Mouse (Mus musculus) layer of hippocampus, adult 9-10 months (tissue): ENCODE measurements at regions not wholly inside any gene's neighbourhood (a gene's known extent, or its start where the extent isn't known, plus 50 kb on each side); places are given as distances from the start of the nearest gene placed in this dataset.
"Not testable (repeated sequence)": the region's sequence is repeated elsewhere in the genome, so short reads cannot be mapped to it uniquely, and the experiment has no call there.

Experiments
- DNase-seq: peaks from one replicate; pipeline ENCODE4 v3.0.0; 2022; ENCODE audit warnings: low spot score

- not testable (repeated sequence) for DNase-seq
These were observed 172.5 kb upstream of the Zfp808 start for GRCm38 (mm10) chr13:61957197-61957596.

GRCm38 (mm10) chr13:61978856-61979255 lies 150.8 kb upstream of the Zfp808 start:
- DNase-seq, result not testable (repeated sequence)

GRCm38 (mm10) chr13:61996519-61996918 lies 133.2 kb upstream of the Zfp808 start:
- DNase-seq, result not testable (repeated sequence)

- DNase-seq, result not testable (repeated sequence)
These were observed 130.9 kb upstream of the Zfp808 start for GRCm38 (mm10) chr13:61998803-61999202.

GRCm38 (mm10) chr13:62007321-62007720 lies 122.4 kb upstream of the Zfp808 start:
- DNase-seq, result not testable (repeated sequence)

- DNase-seq, result peak; percentile 6
These were observed 114.1 kb upstream of the Zfp808 start for GRCm38 (mm10) chr13:62015424-62016167.

GRCm38 (mm10) chr13:62016168-62016502 lies 113.6 kb upstream of the Zfp808 start:
- not testable (repeated sequence) for DNase-seq

GRCm38 (mm10) chr13:62037646-62038045 lies 92.0 kb upstream of the Zfp808 start:
- DNase-seq, result not testable (repeated sequence)

GRCm38 (mm10) chr13:62077951-62078671 lies 51.6 kb upstream of the Zfp808 start:
- not testable (repeated sequence) for DNase-seq

GRCm38 (mm10) chr13:62078893-62079292 lies 50.8 kb upstream of the Zfp808 start:
- DNase-seq, result not testable (repeated sequence)
